Mouse (Mus musculus): ENCODE data around the gene Kcnj8. TPM values are rescaled to one million over a fixed set of nuclear protein-coding genes. Genes with fewer than 3 reads are reported as not detected.
A peak's percentile ranks its signal among the peaks of the same experiment; 100 is the strongest.

The Kcnj8 gene
- polyA plus RNA-seq (2015; fragmentation: Nextera tagmentation; extraction: Ambion mirVana), result 24.4 and 26.8 TPM in 2 replicates

DNA sequence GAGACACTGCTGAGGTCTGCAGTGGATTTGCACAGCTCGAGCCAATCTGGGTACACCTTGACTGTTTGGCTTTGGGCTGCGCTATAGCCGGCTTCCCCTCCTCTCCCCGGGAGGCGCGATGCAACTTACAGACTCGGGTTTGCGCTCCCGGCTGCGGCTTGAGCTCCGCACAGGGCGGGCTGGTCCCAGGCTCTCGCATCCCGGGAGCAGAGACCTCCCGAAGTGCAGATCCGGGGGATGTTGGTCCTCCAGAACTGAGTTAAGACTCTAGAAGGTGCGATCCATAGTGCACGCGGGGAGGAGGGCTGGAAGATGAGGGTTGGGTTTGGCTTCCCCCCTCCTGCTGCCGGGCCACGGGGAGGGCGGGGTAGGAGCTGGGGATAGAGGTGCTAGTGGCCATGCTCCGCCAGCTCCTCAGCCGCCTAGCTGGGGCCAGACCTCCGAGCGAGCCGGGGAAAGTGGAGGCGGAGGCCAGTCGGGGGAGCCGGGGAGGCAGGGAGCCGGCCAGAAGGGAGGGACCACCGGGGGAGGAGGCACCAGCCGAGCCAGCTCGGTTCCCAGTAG lies at the start of gene Kcnj8:
Gene Kcnj8 (minus strand): TSS at position 560 of the 564 bp plus-strand sequence.
- peak; percentile 96 for ATAC-seq (replicated peaks; ENCODE audit: low FRiP score)
- peak within 1 kb of the TSS; percentile 91 for H3K4me2 ChIP-seq
- H3K36me3 ChIP-seq, result 0 out of 2 replicates have a peak, but pooled peaks cover under 1% of the 10 kb centered on the region
- H3K4me3 ChIP-seq (replicated peaks), result peak within 1 kb of the TSS; percentile 56
- WGBS, result under 1% methylated on average over 32 of the region's 34 CpGs
- H3K27ac ChIP-seq, result peak within 1 kb of the TSS; percentile 87
- H3K9me3 ChIP-seq (replicated peaks), result no peaks in the 10 kb centered on the region
- H3K4me1 ChIP-seq, result peaks cover 28% of the 10 kb centered on the region
- peaks cover 34% of the 10 kb centered on the region for H3K27me3 ChIP-seq
- peak within 1 kb of the TSS; percentile 58 for H3K9ac ChIP-seq

DNA sequence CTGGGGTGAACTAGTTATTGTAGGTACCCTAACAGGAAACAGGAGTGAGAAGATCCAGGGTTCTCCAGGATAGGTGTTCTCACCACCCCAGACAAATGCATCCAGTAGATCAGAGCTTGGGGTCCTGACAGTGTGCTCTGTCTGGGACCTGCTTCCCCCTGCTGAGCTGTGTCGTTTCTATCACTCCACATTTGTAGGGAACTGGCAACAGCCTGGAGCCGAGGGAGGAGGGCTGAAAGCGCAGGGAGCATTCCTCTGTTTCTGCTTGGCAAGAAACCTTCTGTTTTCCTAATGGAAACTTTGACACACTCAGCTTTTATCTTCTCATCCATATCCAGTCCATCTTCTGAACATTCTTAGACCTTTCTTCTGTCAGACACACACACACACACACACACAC lies 45.2 kb upstream of the Kcnj8 start:
- no peak for ATAC-seq (replicated peaks; ENCODE audit: low FRiP score)

DNA sequence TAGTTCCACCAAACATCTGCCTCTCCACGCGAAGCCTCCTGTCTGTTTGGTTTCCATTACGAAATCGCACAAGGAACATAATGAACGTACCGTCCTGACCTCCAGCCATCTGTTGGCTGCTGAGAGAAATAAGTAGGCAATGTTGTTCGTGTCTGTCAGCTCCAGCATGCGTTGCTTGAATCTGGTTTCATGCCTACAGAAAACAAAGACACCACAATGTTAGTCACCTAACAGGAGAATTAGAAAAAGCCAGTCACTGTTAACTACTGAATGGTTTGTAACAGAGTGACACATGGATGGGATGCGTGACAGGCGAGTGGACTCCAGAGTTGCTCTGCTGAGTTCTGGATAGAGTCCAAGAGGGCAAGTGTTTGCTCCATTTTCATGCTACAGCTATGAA lies 42.9 kb upstream of the Kcnj8 start:
- 66% methylated on average over 10 of the region's 10 CpGs for WGBS
- Histone ChIP-seq H3K9ac (no peak overlapping the region), H3K9me3 (replicated peaks) (no peaks in the 10 kb centered on the region), H3K36me3 (no peaks in the 10 kb centered on the region), H3K27me3 (no peaks in the 10 kb centered on the region), H3K4me3 (replicated peaks) (no peak overlapping the region), H3K4me1 (0 out of 2 replicates have a peak, but pooled peaks cover 12% of the 10 kb centered on the region), H3K4me2 (no peak overlapping the region), H3K27ac (no peak overlapping the region)
- ATAC-seq (replicated peaks; ENCODE audit: low FRiP score), result no peak

More for the DNA sequence above, 45.2 kb upstream of the Kcnj8 start:
- WGBS, result 37% methylated on average over 3 of the region's 3 CpGs
- Histone ChIP-seq H3K4me1 (0 out of 2 replicates have a peak, but pooled peaks cover 8% of the 10 kb centered on the region), H3K27me3 (no peaks in the 10 kb centered on the region), H3K9ac (no peak overlapping the region), H3K4me3 (replicated peaks) (no peak overlapping the region), H3K27ac (no peak overlapping the region), H3K36me3 (no peaks in the 10 kb centered on the region), H3K4me2 (no peak overlapping the region), H3K9me3 (replicated peaks) (no peaks in the 10 kb centered on the region)

DNA sequence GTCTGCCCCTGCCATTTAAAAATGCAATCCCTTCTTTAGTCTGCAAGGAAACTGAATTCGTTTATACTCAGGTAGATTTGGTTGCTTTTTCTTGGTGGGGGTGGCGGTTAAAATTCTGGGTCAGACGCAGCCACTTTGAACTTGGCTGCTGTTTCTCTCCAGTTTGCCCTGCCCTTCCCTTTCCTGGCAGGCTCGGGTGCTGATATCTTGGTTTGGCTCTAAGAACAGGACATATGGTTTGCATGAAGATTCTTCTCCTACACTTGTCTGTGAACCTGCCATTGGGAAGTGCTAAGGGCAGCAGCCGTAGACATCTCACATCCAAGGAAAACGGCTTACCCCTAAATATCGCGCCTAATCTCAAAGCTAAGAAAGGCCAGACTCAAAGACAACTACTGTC lies 41.0 kb upstream of the Kcnj8 start:
- Histone ChIP-seq H3K4me2 (no peak overlapping the region), H3K27me3 (no peaks in the 10 kb centered on the region), H3K36me3 (no peaks in the 10 kb centered on the region), H3K4me3 (replicated peaks) (no peak overlapping the region), H3K27ac (no peak overlapping the region), H3K9me3 (replicated peaks) (no peaks in the 10 kb centered on the region), H3K4me1 (0 out of 2 replicates have a peak, but pooled peaks cover 12% of the 10 kb centered on the region), H3K9ac (no peak overlapping the region)
- 87% methylated on average over 8 of the region's 8 CpGs for WGBS
- ATAC-seq (replicated peaks; ENCODE audit: low FRiP score), result no peak

DNA sequence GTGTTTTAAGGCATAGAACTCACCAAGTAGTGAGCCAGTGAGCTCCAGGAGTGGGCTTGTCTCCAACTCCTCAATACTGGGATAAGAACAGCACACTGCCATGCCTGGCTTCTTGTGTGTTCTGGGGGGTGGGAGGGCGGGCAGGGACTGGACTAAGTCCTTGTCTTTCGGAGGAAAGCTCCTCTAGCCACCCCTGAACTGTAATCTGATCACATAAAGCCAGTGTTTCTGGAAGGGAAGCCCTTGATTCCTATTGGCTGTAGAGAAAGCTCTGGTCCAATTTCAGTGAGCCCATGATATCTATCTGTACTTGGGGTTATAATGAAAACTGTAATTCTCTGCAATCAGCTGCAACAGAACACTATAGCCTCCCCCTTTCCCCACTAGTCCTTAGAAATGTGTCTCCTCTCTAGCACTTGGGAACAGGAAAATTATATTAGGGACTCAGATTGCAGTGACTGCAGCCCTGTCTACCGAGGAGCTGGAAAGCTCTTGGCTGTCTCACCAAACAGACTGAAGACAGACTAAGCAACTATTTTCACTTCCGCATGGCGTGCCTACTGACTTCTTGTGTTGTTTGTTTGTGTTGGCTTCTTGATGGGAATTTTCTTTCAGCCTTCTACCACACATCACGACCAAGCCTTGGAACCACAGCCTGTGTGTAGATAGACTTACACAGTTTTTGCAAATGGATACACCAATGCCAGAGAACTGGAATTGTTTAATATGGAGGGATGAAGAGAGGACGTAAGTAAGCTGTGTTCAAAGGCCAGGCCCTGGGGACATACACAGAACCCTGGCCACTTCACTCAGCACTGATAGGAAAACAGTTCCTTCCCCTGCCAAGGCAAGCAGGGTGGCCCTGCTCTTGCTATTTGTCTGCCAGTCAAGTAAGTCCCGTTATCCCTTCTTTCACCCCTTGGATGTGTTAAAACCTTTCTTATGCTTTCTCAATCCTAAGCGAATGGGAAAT lies 38.3 kb upstream of the Kcnj8 start:
- Histone ChIP-seq H3K27me3 (no peaks in the 10 kb centered on the region), H3K9ac (no peak overlapping the region)
- peak; percentile 69 for ATAC-seq (replicated peaks; ENCODE audit: low FRiP score)

DNA sequence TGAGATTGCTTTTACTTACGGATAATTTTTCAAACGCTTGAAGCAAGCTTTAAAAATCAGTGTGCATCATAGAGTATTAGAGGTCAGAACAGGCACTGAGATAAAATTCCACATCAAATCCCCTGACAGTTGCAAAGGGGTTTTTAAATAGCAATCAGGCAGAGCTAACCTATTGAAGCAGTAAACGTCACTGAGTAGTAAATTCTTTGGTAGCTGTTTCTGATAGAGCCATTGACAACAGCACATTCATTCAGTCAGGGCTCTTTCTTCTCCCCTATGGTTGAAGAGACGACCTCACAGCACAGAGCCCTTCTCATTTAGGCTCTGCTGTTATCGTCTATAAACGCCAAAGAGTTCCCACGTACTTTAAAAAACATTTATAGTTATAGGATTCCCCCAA lies 35.7 kb upstream of the Kcnj8 start:
- Histone ChIP-seq H3K9ac (no peak overlapping the region), H3K36me3 (no peaks in the 10 kb centered on the region), H3K4me2 (no peak overlapping the region), H3K27me3 (no peaks in the 10 kb centered on the region), H3K27ac (no peak overlapping the region), H3K4me3 (replicated peaks) (no peak overlapping the region), H3K9me3 (replicated peaks) (no peaks in the 10 kb centered on the region), H3K4me1 (0 out of 2 replicates have a peak, but pooled peaks cover 4% of the 10 kb centered on the region)
- WGBS, result 59% methylated on average over 7 of the region's 7 CpGs
- no peak for ATAC-seq (replicated peaks; ENCODE audit: low FRiP score)

More for the DNA sequence above, 38.3 kb upstream of the Kcnj8 start:
- Histone ChIP-seq H3K4me2 (no peak overlapping the region), H3K4me1 (0 out of 2 replicates have a peak, but pooled peaks cover 9% of the 10 kb centered on the region), H3K27ac (peak overlapping the region; percentile 65), H3K36me3 (no peaks in the 10 kb centered on the region), H3K9me3 (replicated peaks) (no peaks in the 10 kb centered on the region), H3K4me3 (replicated peaks) (no peak overlapping the region)
- WGBS, result 50% methylated on average over 9 of the region's 9 CpGs

DNA sequence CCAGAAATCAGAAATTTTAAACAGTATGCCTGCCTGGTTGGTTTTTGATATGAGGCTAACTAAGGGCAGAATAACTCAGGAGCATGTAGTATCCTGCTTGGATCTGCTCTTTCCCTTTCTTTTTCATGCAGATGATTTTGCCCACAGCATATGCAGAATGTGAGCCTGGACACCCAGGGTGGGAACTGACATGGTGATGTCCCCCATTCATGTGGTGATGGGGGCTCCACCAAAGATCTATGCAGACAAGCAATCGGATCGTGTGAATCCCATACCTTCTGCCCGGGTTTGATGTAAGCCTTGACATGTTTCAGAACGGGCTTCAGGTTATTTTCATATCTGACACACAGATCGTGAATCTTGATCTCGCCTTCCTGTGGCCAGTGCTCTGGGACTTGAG lies 31.4 kb upstream of the Kcnj8 start:
- WGBS, result 59% methylated on average over 6 of the region's 6 CpGs
- no peak overlapping the region for H3K9ac ChIP-seq
- no peak overlapping the region for H3K4me3 ChIP-seq (replicated peaks)
- H3K4me2 ChIP-seq, result no peak overlapping the region
- no peak for ATAC-seq (replicated peaks; ENCODE audit: low FRiP score)
- no peaks in the 10 kb centered on the region for H3K4me1 ChIP-seq
- H3K27ac ChIP-seq, result no peak overlapping the region
- H3K27me3 ChIP-seq, result no peaks in the 10 kb centered on the region
- no peaks in the 10 kb centered on the region for H3K36me3 ChIP-seq
- H3K9me3 ChIP-seq (replicated peaks), result no peaks in the 10 kb centered on the region

DNA sequence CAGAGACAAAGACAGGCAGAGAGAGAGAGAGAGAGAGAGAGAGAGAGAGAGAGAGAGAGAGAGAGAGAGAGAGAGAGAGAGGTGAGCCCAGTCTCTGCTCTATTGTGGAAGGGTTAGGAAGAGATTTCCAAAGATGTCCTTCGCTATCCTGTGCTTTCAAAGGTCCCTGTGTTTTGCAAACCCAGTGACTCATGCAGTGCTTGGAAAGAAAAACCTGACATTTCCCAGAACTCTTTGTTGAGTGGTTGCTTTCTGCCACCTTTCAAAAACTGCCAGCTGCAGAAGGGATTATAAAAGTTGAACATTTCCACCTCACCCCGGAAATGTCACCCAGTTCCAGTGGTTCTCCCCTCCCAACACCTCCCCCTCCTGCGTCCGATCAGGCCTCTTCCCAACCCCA lies 7.4 kb upstream of the Kcnj8 start:
- ATAC-seq (replicated peaks; ENCODE audit: low FRiP score), result no peak
- H3K4me3 ChIP-seq (replicated peaks), result no peak overlapping the region
- H3K27ac ChIP-seq, result no peak overlapping the region
- no peaks in the 10 kb centered on the region for H3K9me3 ChIP-seq (replicated peaks)
- H3K36me3 ChIP-seq, result no peaks in the 10 kb centered on the region
- H3K27me3 ChIP-seq, result no peaks in the 10 kb centered on the region
- 75% methylated on average over 4 of the region's 4 CpGs for WGBS
- H3K9ac ChIP-seq, result no peak overlapping the region
- H3K4me1 ChIP-seq, result no peaks in the 10 kb centered on the region
- H3K4me2 ChIP-seq, result no peak overlapping the region

DNA sequence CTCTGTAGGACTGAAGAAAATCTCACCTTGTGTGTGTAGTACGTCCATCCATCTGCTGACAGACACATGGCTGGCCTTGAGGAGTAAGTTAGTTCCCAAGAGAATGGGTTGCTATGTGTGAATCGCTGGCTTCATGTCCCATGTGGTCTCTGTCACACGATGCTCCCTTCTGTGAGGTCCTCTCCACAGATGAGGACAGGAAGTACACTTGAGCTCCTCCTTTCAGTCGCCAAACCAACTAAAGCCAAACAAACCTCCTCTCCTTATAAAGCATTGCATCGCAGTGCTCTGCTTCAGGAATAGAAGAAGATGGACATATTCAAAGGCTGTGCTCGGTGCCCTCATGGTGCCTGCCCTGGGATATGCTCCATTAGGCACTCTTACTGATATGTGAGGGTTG lies 6.4 kb upstream of the Kcnj8 start:
- Histone ChIP-seq H3K4me1 (no peaks in the 10 kb centered on the region), H3K27ac (no peak overlapping the region), H3K4me3 (replicated peaks) (no peak overlapping the region), H3K27me3 (no peaks in the 10 kb centered on the region), H3K36me3 (no peaks in the 10 kb centered on the region), H3K9me3 (replicated peaks) (no peaks in the 10 kb centered on the region), H3K4me2 (no peak overlapping the region), H3K9ac (no peak overlapping the region)
- ATAC-seq (replicated peaks; ENCODE audit: low FRiP score), result no peak
- WGBS, result 69% methylated on average over 6 of the region's 6 CpGs

DNA sequence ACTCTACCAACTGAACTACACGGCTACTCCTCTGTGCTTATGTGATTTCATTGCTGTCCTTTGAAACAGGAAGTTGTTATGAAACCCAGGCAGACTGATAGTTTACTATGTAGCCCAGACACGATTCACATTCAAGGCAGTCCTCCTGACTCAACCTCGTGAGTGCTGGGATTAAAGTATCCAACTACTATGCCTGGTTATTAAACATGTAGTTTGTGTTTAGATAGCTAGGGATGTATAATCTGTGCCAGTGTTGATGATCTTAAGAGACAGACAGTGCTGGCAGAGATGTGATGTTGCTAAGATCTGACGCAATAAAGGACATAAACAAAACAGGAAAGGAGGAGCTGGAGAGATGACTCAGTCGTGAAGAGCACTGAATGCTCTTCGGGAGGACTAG lies 1.5 kb upstream of the Kcnj8 start:
- no peaks in the 10 kb centered on the region for H3K9me3 ChIP-seq (replicated peaks)
- 45% methylated on average over 6 of the region's 6 CpGs for WGBS
- H3K27me3 ChIP-seq, result peaks cover 29% of the 10 kb centered on the region
- H3K9ac ChIP-seq, result no peak overlapping the region
- H3K27ac ChIP-seq, result no peak overlapping the region
- no peak overlapping the region for H3K4me2 ChIP-seq
- no peaks in the 10 kb centered on the region for H3K36me3 ChIP-seq
- no peak overlapping the region for H3K4me3 ChIP-seq (replicated peaks)
- no peak for ATAC-seq (replicated peaks; ENCODE audit: low FRiP score)
- H3K4me1 ChIP-seq, result peaks cover 25% of the 10 kb centered on the region

DNA sequence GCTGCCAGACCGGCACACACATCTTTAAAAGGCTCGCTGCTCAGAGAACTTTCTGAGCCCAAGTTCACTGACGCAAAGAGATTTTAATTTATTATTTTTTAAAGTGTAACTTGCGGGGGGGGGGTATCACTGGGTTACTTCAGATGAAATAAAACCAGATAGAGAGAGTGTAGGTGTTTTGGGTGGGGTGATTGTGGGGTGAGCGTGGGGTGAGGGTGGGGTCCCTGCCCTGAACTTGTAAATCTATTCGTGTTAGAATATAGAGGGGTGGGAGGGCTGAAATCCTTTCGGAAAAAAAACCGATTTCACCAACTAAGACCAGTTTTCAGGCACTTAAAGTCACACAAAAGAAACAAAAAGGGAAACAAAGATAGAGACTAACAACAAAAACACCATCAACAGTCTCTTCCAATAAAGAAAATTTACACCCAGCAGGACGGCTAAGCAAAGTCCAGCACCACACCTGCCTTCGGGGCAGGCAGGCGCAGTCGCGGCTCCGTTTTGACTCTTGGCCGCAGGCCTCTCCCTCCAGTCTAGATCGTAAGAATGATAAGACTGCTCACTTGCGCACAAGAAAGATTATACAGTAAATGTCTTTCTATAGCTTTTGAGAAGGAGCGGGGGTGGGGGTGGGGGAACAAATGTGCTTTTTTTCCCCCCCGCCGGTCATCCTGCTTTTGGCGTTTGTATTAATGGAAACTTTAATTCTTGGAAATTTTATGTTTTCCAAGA lies 381 bp upstream of the Kcnj8 start:
- peak; percentile 43; the same call in 1 of the 2 replicates for ATAC-seq (replicated peaks; ENCODE audit: low FRiP score)
- H3K9me3 ChIP-seq (replicated peaks), result no peaks in the 10 kb centered on the region
- WGBS, result 5% methylated on average over 21 of the region's 21 CpGs
- H3K9ac ChIP-seq, result peak overlapping the region; percentile 58; the same call in 1 of the 2 replicates
- H3K4me2 ChIP-seq, result peak overlapping the region; percentile 91
- no peaks in the 10 kb centered on the region for H3K36me3 ChIP-seq
- H3K27me3 ChIP-seq, result peaks cover 34% of the 10 kb centered on the region
- peak overlapping the region; percentile 87 for H3K27ac ChIP-seq
- peaks cover 28% of the 10 kb centered on the region for H3K4me1 ChIP-seq
- peak overlapping the region; percentile 56 for H3K4me3 ChIP-seq (replicated peaks)
